Mouse (Mus musculus): Measurements from ENCODE around the gene Lama5. TPM values are rescaled to one million over a fixed set of nuclear protein-coding genes. Genes with fewer than 3 reads are reported as not detected.
A peak's percentile ranks its signal among the peaks of the same experiment; 100 is the strongest.
"Not testable (repeated sequence)": the region's sequence is repeated elsewhere in the genome, so short reads cannot be mapped to it uniquely, and the experiment has no call there.

The Lama5 gene
- polyA plus RNA-seq, 1 experiment from 2014 or later, result 57.4 TPM

DNA sequence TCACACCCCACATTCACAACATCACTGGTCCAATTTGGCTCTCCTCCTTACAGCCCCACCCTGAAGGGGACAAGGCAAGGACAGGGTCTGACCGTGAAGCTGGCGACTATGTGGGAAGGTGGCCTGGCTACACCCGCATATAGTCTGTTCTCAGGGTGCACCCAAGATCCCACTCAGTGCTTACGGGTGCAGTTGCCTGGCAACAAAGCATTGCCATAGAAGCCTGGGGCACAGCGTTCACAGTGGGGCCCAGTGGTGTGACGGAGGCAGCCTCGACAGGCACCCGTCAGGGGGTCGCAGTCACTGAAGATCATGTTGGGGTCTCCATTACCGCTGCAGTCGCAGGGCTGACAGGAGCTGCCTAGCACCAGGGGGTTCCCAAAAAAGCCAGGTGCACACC, 38.3 kb downstream of the Lama5 start:
- Histone ChIP-seq H3K27me3 (ENCODE audit: insufficient read depth, low read length) (no peaks in the 10 kb centered on the region), H3K27ac (ENCODE audit: low read length) (no peak overlapping the region), H3K4me1 (ENCODE audit: insufficient read depth, low read length) (no peaks in the 10 kb centered on the region), H3K9ac (replicated peaks; ENCODE audit: low read length) (no peak overlapping the region), H3K4me3 (ENCODE audit: low read length) (no peak overlapping the region), H3K9me3 (ENCODE audit: low read length) (no peaks in the 10 kb centered on the region), H3K36me3 (ENCODE audit: insufficient read depth, low read length) (peaks cover 56% of the 10 kb centered on the region), H3K4me2 (replicated peaks; ENCODE audit: low read depth, low read length) (no peak overlapping the region)
- ATAC-seq (ENCODE audit: low FRiP score, low TSS enrichment), result no peak
- WGBS, result 80% methylated on average over 11 of the region's 11 CpGs

- Histone ChIP-seq H3K4me3 (ENCODE audit: low read length) (no peak overlapping the region), H3K27ac (ENCODE audit: low read length) (no peak overlapping the region), H3K9me3 (ENCODE audit: low read length) (no peaks in the 10 kb centered on the region), H3K36me3 (ENCODE audit: insufficient read depth, low read length) (peaks cover 39% of the 10 kb centered on the region), H3K4me1 (ENCODE audit: insufficient read depth, low read length) (no peaks in the 10 kb centered on the region), H3K9ac (replicated peaks; ENCODE audit: low read length) (no peak overlapping the region), H3K4me2 (replicated peaks; ENCODE audit: low read depth, low read length) (no peak overlapping the region), H3K27me3 (ENCODE audit: insufficient read depth, low read length) (no peaks in the 10 kb centered on the region)
- ATAC-seq (ENCODE audit: low FRiP score, low TSS enrichment), result 0 out of 2 replicates have a peak, but pooled peaks have one; percentile 41
- WGBS, result 80% methylated on average over 14 of the region's 14 CpGs
Observed at GRCm38 (mm10) chr2:180185686-180186085, 40.0 kb downstream of the Lama5 start.

DNA sequence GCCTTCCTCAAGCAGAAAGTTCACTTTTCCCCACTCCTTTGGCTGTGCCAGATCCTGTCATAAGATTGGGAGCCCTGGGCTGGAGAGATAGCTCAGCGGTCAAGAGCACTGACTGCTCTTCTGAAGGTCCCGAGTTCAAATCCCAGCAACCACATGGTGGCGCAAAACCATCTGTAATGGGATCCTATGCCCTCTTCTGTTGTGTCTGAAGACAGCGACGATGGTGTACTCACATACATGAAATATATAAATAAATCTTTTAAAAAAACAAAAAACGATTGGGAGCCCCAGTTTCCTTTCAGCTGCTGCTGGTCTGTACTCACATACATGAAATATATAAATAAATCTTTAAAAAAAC, 40.9 kb downstream of the Lama5 start:
- Histone ChIP-seq H3K27me3 (ENCODE audit: insufficient read depth, low read length) (no peaks in the 10 kb centered on the region), H3K4me3 (ENCODE audit: low read length) (no peak overlapping the region), H3K9ac (replicated peaks; ENCODE audit: low read length) (no peak overlapping the region), H3K9me3 (ENCODE audit: low read length) (no peaks in the 10 kb centered on the region), H3K27ac (ENCODE audit: low read length) (no peak overlapping the region), H3K36me3 (ENCODE audit: insufficient read depth, low read length) (peaks cover 31% of the 10 kb centered on the region), H3K4me2 (replicated peaks; ENCODE audit: low read depth, low read length) (no peak overlapping the region), H3K4me1 (ENCODE audit: insufficient read depth, low read length) (no peaks in the 10 kb centered on the region)
- WGBS, result 86% methylated on average over 6 of the region's 6 CpGs
- no peak for ATAC-seq (ENCODE audit: low FRiP score, low TSS enrichment)

- no peak for ATAC-seq (ENCODE audit: low FRiP score, low TSS enrichment)
- no peak overlapping the region for H3K27ac ChIP-seq (ENCODE audit: low read length)
- H3K4me3 ChIP-seq (ENCODE audit: low read length), result no peak overlapping the region
- H3K36me3 ChIP-seq (ENCODE audit: insufficient read depth, low read length), result peaks cover 36% of the 10 kb centered on the region
- H3K9ac ChIP-seq (replicated peaks; ENCODE audit: low read length), result no peak overlapping the region
- no peaks in the 10 kb centered on the region for H3K9me3 ChIP-seq (ENCODE audit: low read length)
- H3K27me3 ChIP-seq (ENCODE audit: insufficient read depth, low read length), result no peaks in the 10 kb centered on the region
- no peak overlapping the region for H3K4me2 ChIP-seq (replicated peaks; ENCODE audit: low read depth, low read length)
- H3K4me1 ChIP-seq (ENCODE audit: insufficient read depth, low read length), result no peaks in the 10 kb centered on the region
- 92% methylated on average over 24 of the region's 24 CpGs for WGBS
Observed at GRCm38 (mm10) chr2:180184011-180184751, 41.5 kb downstream of the Lama5 start.

- WGBS, result 89% methylated on average over 9 of the region's 9 CpGs
- Histone ChIP-seq H3K9me3 (ENCODE audit: low read length) (no peaks in the 10 kb centered on the region), H3K4me3 (ENCODE audit: low read length) (no peak overlapping the region), H3K27ac (ENCODE audit: low read length) (no peak overlapping the region), H3K9ac (replicated peaks; ENCODE audit: low read length) (no peak overlapping the region), H3K4me1 (ENCODE audit: insufficient read depth, low read length) (no peaks in the 10 kb centered on the region), H3K4me2 (replicated peaks; ENCODE audit: low read depth, low read length) (no peak overlapping the region), H3K27me3 (ENCODE audit: insufficient read depth, low read length) (no peaks in the 10 kb centered on the region), H3K36me3 (ENCODE audit: insufficient read depth, low read length) (peaks cover 37% of the 10 kb centered on the region)
- ATAC-seq (ENCODE audit: low FRiP score, low TSS enrichment), result no peak
Observed at GRCm38 (mm10) chr2:180181542-180181941, 44.1 kb downstream of the Lama5 start.

- no peak overlapping the region for H3K27ac ChIP-seq (ENCODE audit: low read length)
- H3K4me1 ChIP-seq (ENCODE audit: insufficient read depth, low read length), result peaks cover 19% of the 10 kb centered on the region
- no peak for ATAC-seq (ENCODE audit: low FRiP score, low TSS enrichment)
- WGBS, result 96% methylated on average over 7 of the region's 7 CpGs
- no peak overlapping the region for H3K4me2 ChIP-seq (replicated peaks; ENCODE audit: low read depth, low read length)
- no peak overlapping the region for H3K9ac ChIP-seq (replicated peaks; ENCODE audit: low read length)
- peaks cover 58% of the 10 kb centered on the region for H3K36me3 ChIP-seq (ENCODE audit: insufficient read depth, low read length)
- H3K27me3 ChIP-seq (ENCODE audit: insufficient read depth, low read length), result no peaks in the 10 kb centered on the region
- H3K9me3 ChIP-seq (ENCODE audit: low read length), result no peaks in the 10 kb centered on the region
- H3K4me3 ChIP-seq (ENCODE audit: low read length), result no peak overlapping the region
Observed at GRCm38 (mm10) chr2:180175725-180176124, 49.9 kb downstream of the Lama5 start.

DNA sequence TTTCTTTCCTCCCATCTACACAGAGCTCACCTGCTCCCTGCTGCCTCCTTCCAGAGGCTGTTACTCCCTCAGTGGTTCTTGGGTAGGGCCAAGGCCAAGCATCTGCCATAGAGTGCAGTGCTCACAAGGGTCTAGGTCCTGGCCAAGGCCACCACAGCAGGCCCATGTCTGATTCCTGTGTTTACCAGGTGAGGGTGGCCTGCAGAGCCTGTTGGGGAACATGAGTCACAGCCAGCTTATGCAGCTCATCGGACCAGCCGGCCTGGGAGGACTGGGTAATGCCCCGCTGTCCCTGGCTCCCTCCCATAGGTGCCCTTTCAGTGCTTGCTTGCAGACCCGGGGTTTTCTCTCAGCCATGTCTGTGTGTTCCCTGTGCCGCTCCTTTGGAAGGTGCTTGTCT, 51.5 kb downstream of the Lama5 start:
- no peak for ATAC-seq (ENCODE audit: low FRiP score, low TSS enrichment)

GRCm38 (mm10) chr2:180173711-180174110, 51.9 kb downstream of the Lama5 start:
- not testable (repeated sequence) for H3K27ac ChIP-seq (ENCODE audit: low read length); H3K27me3 ChIP-seq (ENCODE audit: insufficient read depth, low read length); H3K4me3 ChIP-seq (ENCODE audit: low read length); H3K4me2 ChIP-seq (replicated peaks; ENCODE audit: low read depth, low read length); H3K9me3 ChIP-seq (ENCODE audit: low read length); ATAC-seq (ENCODE audit: low FRiP score, low TSS enrichment)
- Histone ChIP-seq H3K9ac (replicated peaks; ENCODE audit: low read length) (0 out of 2 replicates have a peak overlapping the region, but pooled peaks have one; percentile 36), H3K36me3 (ENCODE audit: insufficient read depth, low read length) (peaks cover 50% of the 10 kb centered on the region), H3K4me1 (ENCODE audit: insufficient read depth, low read length) (peaks cover 20% of the 10 kb centered on the region)
- WGBS, result 75% methylated on average over 8 of the region's 8 CpGs

More for the DNA sequence above, 51.5 kb downstream of the Lama5 start:
- Histone ChIP-seq H3K36me3 (ENCODE audit: insufficient read depth, low read length) (peaks cover 51% of the 10 kb centered on the region), H3K4me1 (ENCODE audit: insufficient read depth, low read length) (peaks cover 20% of the 10 kb centered on the region), H3K9ac (replicated peaks; ENCODE audit: low read length) (no peak overlapping the region), H3K4me3 (ENCODE audit: low read length) (no peak overlapping the region), H3K9me3 (ENCODE audit: low read length) (no peaks in the 10 kb centered on the region), H3K4me2 (replicated peaks; ENCODE audit: low read depth, low read length) (no peak overlapping the region), H3K27me3 (ENCODE audit: insufficient read depth, low read length) (no peaks in the 10 kb centered on the region), H3K27ac (ENCODE audit: low read length) (no peak overlapping the region)
- WGBS, result 94% methylated on average over 5 of the region's 5 CpGs

DNA sequence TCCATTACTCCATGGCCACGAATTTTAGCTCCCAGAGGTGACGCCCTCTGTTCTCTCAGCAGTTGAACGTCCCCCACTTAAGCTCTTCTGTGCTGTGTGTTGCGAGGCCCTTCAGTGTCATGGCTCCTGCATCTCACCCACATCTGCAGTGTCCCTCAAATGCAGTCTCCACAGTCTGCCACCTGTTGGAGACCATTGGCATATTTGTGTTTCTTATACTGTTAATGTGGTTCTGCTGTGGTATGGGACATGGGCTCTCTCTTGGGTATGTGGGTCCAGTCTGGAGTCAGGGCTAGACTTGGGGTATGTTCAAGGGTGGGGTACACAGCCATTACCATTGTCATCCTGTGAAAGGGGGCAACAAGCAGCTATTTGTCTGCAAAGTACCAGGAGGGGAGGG, 52.5 kb downstream of the Lama5 start:
- Histone ChIP-seq H3K9me3 (ENCODE audit: low read length) (no peaks in the 10 kb centered on the region), H3K27ac (ENCODE audit: low read length) (no peak overlapping the region), H3K4me2 (replicated peaks; ENCODE audit: low read depth, low read length) (peak overlapping the region; percentile 99), H3K4me3 (ENCODE audit: low read length) (peak overlapping the region; percentile 78), H3K4me1 (ENCODE audit: insufficient read depth, low read length) (peaks cover 20% of the 10 kb centered on the region), H3K27me3 (ENCODE audit: insufficient read depth, low read length) (no peaks in the 10 kb centered on the region), H3K9ac (replicated peaks; ENCODE audit: low read length) (0 out of 2 replicates have a peak overlapping the region, but pooled peaks have one; percentile 36), H3K36me3 (ENCODE audit: insufficient read depth, low read length) (peaks cover 45% of the 10 kb centered on the region)
- 71% methylated on average over 4 of the region's 4 CpGs for WGBS
- ATAC-seq (ENCODE audit: low FRiP score, low TSS enrichment), result no peak

DNA sequence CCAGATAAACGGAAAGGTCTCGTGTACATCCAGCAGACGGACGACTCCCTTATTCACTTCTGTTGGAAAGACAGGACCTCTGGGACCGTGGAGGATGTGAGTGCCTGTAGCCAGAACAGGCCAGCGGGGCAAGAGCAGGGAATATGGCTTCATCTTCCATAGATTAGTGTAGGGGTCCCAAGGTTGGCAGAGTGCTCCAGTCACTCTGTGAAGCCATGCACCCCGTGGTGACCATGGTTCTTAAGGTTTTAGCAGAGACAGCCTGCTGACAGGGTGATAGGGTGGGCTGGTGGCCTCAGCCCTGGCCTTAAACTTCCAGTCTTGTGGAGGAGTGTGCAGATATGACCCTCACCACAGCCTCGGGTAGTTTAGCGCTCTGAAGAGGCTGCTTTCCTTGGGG, 53.5 kb downstream of the Lama5 start:
- Histone ChIP-seq H3K9me3 (ENCODE audit: low read length) (no peaks in the 10 kb centered on the region), H3K36me3 (ENCODE audit: insufficient read depth, low read length) (peaks cover 37% of the 10 kb centered on the region), H3K4me1 (ENCODE audit: insufficient read depth, low read length) (peaks cover 20% of the 10 kb centered on the region), H3K27ac (ENCODE audit: low read length) (peak overlapping the region; percentile 31; the same call in 1 of the 2 replicates), H3K4me3 (ENCODE audit: low read length) (peak overlapping the region; percentile 78), H3K9ac (replicated peaks; ENCODE audit: low read length) (peak overlapping the region; percentile 82), H3K4me2 (replicated peaks; ENCODE audit: low read depth, low read length) (peak overlapping the region; percentile 99), H3K27me3 (ENCODE audit: insufficient read depth, low read length) (no peaks in the 10 kb centered on the region)
- no peak for ATAC-seq (ENCODE audit: low FRiP score, low TSS enrichment)
- WGBS, result 7% methylated on average over 7 of the region's 9 CpGs
